8 mouse cellular contexts compared by ENCODE assay signal in the genomic region with DNA sequence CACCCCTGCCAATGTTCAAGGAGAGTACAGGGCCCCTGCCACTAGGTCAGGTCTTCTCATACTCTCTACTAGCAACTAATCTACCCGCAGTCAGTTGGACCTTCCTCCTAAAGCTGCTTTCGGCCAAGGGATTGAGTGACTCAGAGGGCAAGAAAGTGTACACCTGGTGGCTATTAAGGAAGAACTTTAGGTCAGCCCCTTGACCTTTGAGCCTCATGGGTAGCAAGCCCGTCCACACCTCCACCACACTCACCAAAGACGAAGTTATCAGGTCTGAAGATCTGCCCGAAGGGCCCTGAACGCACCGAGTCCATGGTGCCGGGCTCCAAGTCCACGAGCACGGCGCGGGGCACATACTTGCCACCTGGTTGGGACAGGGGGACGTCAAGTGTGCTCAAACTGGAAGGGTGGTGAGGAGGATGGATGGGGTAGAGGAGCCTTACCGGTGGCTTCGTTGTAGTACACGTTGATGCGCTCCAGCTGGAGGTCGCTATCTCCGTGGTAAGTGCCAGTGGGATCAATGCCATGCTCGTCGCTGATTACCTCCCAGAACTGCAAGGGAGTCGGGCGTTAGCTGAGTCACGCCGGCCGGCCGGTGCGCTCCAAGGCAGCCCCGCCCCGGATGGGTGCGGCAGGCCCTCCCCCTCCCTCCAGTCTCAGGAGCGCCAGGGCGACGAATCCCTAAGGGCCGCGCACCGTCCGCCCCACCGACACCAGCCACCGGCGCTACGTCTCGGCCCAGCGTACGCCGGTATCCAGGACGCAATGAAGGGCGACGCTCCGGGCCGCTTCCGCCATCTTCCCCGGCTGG. TPM values are rescaled to one million over a fixed set of nuclear protein-coding genes. Genes with fewer than 3 reads are reported as not detected.
A peak's percentile ranks its signal among the peaks of the same experiment; 100 is the strongest.
DNase-seq lines count a peak whose midpoint lies in the region; ATAC-seq and TF ChIP-seq lines count a peak whose summit lies in the region.
"Had no signal": no experiment of that assay in that cellular context is flagged by ENCODE, and none has a peak within 500 bp of the region (broad histone marks: within the 10 kb centered on the region; RNA-seq: fewer than 3 reads in every experiment).

No protein-coding gene starts in this region.

- no peaks in the 10 kb centered on the region for H3K36me3 ChIP-seq in intestine, embryonic 15.5 days
- H3K36me3 ChIP-seq in limb, embryonic 14.5 days (ENCODE audit: control insufficient read depth, insufficient read depth, low read length), result peaks cover 9% of the 10 kb centered on the region; the same call in 1 of the 2 replicates
- H3K36me3 ChIP-seq in midbrain, embryonic 14.5 days (ENCODE audit: control insufficient read depth, insufficient read depth, low read length), result peaks cover 6% of the 10 kb centered on the region

- no peaks in the 10 kb centered on the region for H3K27me3 ChIP-seq in intestine, embryonic 15.5 days (replicated peaks)
- H3K27me3 ChIP-seq in limb, embryonic 14.5 days (ENCODE audit: control insufficient read depth, insufficient read depth, low read length), result no peaks in the 10 kb centered on the region
- no peaks in the 10 kb centered on the region for H3K27me3 ChIP-seq in midbrain, embryonic 14.5 days (ENCODE audit: control insufficient read depth, insufficient read depth, low read length)

- peaks cover 4% of the 10 kb centered on the region; the same call in 1 of the 2 replicates for H3K4me1 ChIP-seq in cortical plate, adult 2 months (ENCODE audit: control insufficient read depth, insufficient read depth, low read length)
- peaks cover 12% of the 10 kb centered on the region for H3K4me1 ChIP-seq in intestine, embryonic 15.5 days (replicated peaks)
- peaks cover 11% of the 10 kb centered on the region for H3K4me1 ChIP-seq in limb, embryonic 14.5 days (ENCODE audit: control insufficient read depth, insufficient read depth, low read length)
- H3K4me1 ChIP-seq in midbrain, embryonic 14.5 days (ENCODE audit: control insufficient read depth, insufficient read depth, low read length), result peaks cover 15% of the 10 kb centered on the region

- H3K4me3 ChIP-seq in cortical plate, adult 2 months (ENCODE audit: insufficient read depth, low read length), result peak overlapping the region; percentile 56
- peak overlapping the region; percentile 96 for H3K4me3 ChIP-seq in intestine, embryonic 15.5 days (replicated peaks)
- peak overlapping the region; percentile 86 for H3K4me3 ChIP-seq in limb, embryonic 14.5 days (replicated peaks; ENCODE audit: low read length)
- peak overlapping the region; percentile 84 for H3K4me3 ChIP-seq in midbrain, embryonic 14.5 days (replicated peaks; ENCODE audit: low read depth, low read length)

- peak overlapping the region; percentile 91 for H3K9ac ChIP-seq in intestine, embryonic 15.5 days
- peak overlapping the region; percentile 76 for H3K9ac ChIP-seq in limb, embryonic 14.5 days (ENCODE audit: low read depth, low read length, severe bottlenecking)
- H3K9ac ChIP-seq in midbrain, embryonic 14.5 days (replicated peaks; ENCODE audit: low read length), result peak overlapping the region; percentile 80

- 2% methylated on average over 53 of the region's 53 CpGs for WGBS in intestine, embryonic 15.5 days
- 4% methylated on average over 35 of the region's 53 CpGs for WGBS in limb, embryonic 14.5 days
- WGBS in midbrain, embryonic 14.5 days, result 2% methylated on average over 52 of the region's 53 CpGs

- peak; percentile 73 for ATAC-seq in intestine, embryonic 15.5 days
- ATAC-seq in limb, embryonic 14.5 days (ENCODE audit: low FRiP score, low read depth), result 0 out of 2 replicates have a peak, but pooled peaks have one; percentile 4
- ATAC-seq in midbrain, embryonic 14.5 days (ENCODE audit: low FRiP score, low TSS enrichment), result peak; percentile 22

- H3K27ac ChIP-seq in cortical plate, adult 2 months (ENCODE audit: insufficient read depth, low read length), result peak overlapping the region; percentile 82
- H3K27ac ChIP-seq in intestine, embryonic 15.5 days, result peak overlapping the region; percentile 98
- peak overlapping the region; percentile 79 for H3K27ac ChIP-seq in limb, embryonic 14.5 days (replicated peaks; ENCODE audit: low read depth, low read length)
- H3K27ac ChIP-seq in midbrain, embryonic 14.5 days (replicated peaks; ENCODE audit: low read depth, low read length), result peak overlapping the region; percentile 89

- TF ChIP-seq CTCF in cortical plate, adult 2 months (IDR thresholded peaks at IDR 0.05; ENCODE audit: extremely low read depth, insufficient read depth, low read length), result no peak

- H3K9me3 ChIP-seq in intestine, embryonic 15.5 days, result no peaks in the 10 kb centered on the region
- H3K9me3 ChIP-seq in limb, embryonic 14.5 days (ENCODE audit: control insufficient read depth, low read length), result no peaks in the 10 kb centered on the region
- no peaks in the 10 kb centered on the region for H3K9me3 ChIP-seq in midbrain, embryonic 14.5 days (ENCODE audit: control insufficient read depth, low read length)

- peak; percentile 67 for DNase-seq in adipocyte (ENCODE audit: low spot score)
- peak; percentile 63 to 74 for DNase-seq in gastrocnemius, postnatal 4 days (ENCODE audit: low spot score in 2 of 2)
- DNase-seq in limb, embryonic 14.5 days (ENCODE audit: low spot score), result peak; percentile 54
- DNase-seq in midbrain, embryonic 14.5 days, result no peak
- peak; percentile 93 to 95 for DNase-seq in spleen, postnatal 4 days (ENCODE audit: low spot score in 2 of 2)

- no peak for TF ChIP-seq POLR2A in cortical plate, adult 2 months (IDR thresholded peaks at IDR 0.05; ENCODE audit: extremely low read depth, insufficient read depth, low read length)
- no peak for TF ChIP-seq POLR2A in limb, embryonic 14.5 days (IDR thresholded peaks at IDR 0.05; ENCODE audit: borderline replicate concordance, extremely low read depth, insufficient read depth, insufficient read length)

- peak overlapping the region; percentile 79 for H3K4me2 ChIP-seq in intestine, embryonic 15.5 days (replicated peaks)
- peak overlapping the region; percentile 57 for H3K4me2 ChIP-seq in limb, embryonic 14.5 days (replicated peaks; ENCODE audit: low read depth, low read length, severe bottlenecking)
- peak overlapping the region; percentile 90 for H3K4me2 ChIP-seq in midbrain, embryonic 14.5 days (ENCODE audit: low read length)

RNA-seq across cellular contexts. Expression of a gene that starts 0.6 kb away (rescaled TPM):
- 527 and 537 TPM in 2 replicates for polyA plus RNA-seq in cortical plate, adult 2 months (2012; rRNA removed)
- total RNA-seq in gastrocnemius, postnatal 4 days (2021), result 100 to 1,000 TPM; 360 to 390 TPM
- polyA plus RNA-seq in intestine, embryonic 15.5 days (2015; fragmentation: Nextera tagmentation; extraction: Ambion mirVana), result 600 and 657 TPM in 2 replicates
- 501 and 550 TPM in 2 replicates for polyA plus RNA-seq in limb, embryonic 14.5 days (2012; rRNA removed)
- 404 and 419 TPM in 2 replicates for polyA plus RNA-seq in limb, embryonic 14.5 days (2014; fragmentation: Nextera tagmentation; extraction: Ambion mirVana)
- 319 and 339 TPM in 2 replicates for polyA plus RNA-seq in midbrain, embryonic 14.5 days (2014; fragmentation: Nextera tagmentation; extraction: Ambion mirVana)

RNA-seq across cellular contexts. Expression of a gene that starts 5.3 kb away (rescaled TPM):
- 0.19 and 0.21 TPM in 2 replicates for polyA plus RNA-seq in cortical plate, adult 2 months (2012; rRNA removed)
- total RNA-seq in gastrocnemius, postnatal 4 days (2021), result under 1 TPM in 1 of 2 experiments, not detected in 1; 0.25 TPM
- polyA plus RNA-seq in intestine, embryonic 15.5 days (2015; fragmentation: Nextera tagmentation; extraction: Ambion mirVana), result not detected in 2 replicates
- not detected in 2 replicates for polyA plus RNA-seq in limb, embryonic 14.5 days (2012; rRNA removed)
- 0.17 TPM in 1 of 2 replicates, not detected in the other for polyA plus RNA-seq in limb, embryonic 14.5 days (2014; fragmentation: Nextera tagmentation; extraction: Ambion mirVana)
- not detected in 2 replicates for polyA plus RNA-seq in midbrain, embryonic 14.5 days (2014; fragmentation: Nextera tagmentation; extraction: Ambion mirVana)

RNA-seq across cellular contexts. Expression of a gene that starts 9.4 kb away (rescaled TPM):
- polyA plus RNA-seq in cortical plate, adult 2 months (2012; rRNA removed), result 0.11 TPM in 1 of 2 replicates, not detected in the other
- total RNA-seq in gastrocnemius, postnatal 4 days (2021), result not detected
- polyA plus RNA-seq in intestine, embryonic 15.5 days (2015; fragmentation: Nextera tagmentation; extraction: Ambion mirVana), result not detected in 2 replicates
- polyA plus RNA-seq in limb, embryonic 14.5 days (2012; rRNA removed), result not detected in 2 replicates
- polyA plus RNA-seq in limb, embryonic 14.5 days (2014; fragmentation: Nextera tagmentation; extraction: Ambion mirVana), result not detected in 2 replicates
- polyA plus RNA-seq in midbrain, embryonic 14.5 days (2014; fragmentation: Nextera tagmentation; extraction: Ambion mirVana), result 0.16 TPM in 1 of 2 replicates, not detected in the other

RNA-seq across cellular contexts. Expression of a gene that starts 10.3 kb away (rescaled TPM):
- polyA plus RNA-seq in cortical plate, adult 2 months (2012; rRNA removed), result 0.26 and 0.44 TPM in 2 replicates
- total RNA-seq in gastrocnemius, postnatal 4 days (2021), result not detected
- polyA plus RNA-seq in intestine, embryonic 15.5 days (2015; fragmentation: Nextera tagmentation; extraction: Ambion mirVana), result 5.0 and 5.6 TPM in 2 replicates
- polyA plus RNA-seq in limb, embryonic 14.5 days (2012; rRNA removed), result 0.19 TPM in 1 of 2 replicates, not detected in the other
- polyA plus RNA-seq in limb, embryonic 14.5 days (2014; fragmentation: Nextera tagmentation; extraction: Ambion mirVana), result not detected in 2 replicates
- not detected in 2 replicates for polyA plus RNA-seq in midbrain, embryonic 14.5 days (2014; fragmentation: Nextera tagmentation; extraction: Ambion mirVana)
- total RNA-seq: layer of hippocampus, adult 18-20 months had no signal

RNA-seq across cellular contexts. Expression of a gene that starts 12.6 kb away (rescaled TPM):
- 52.0 and 57.5 TPM in 2 replicates for polyA plus RNA-seq in cortical plate, adult 2 months (2012; rRNA removed)
- 10 to 100 TPM; 43.4 to 47.7 TPM for total RNA-seq in gastrocnemius, postnatal 4 days (2021)
- 94.8 and 106 TPM in 2 replicates for polyA plus RNA-seq in intestine, embryonic 15.5 days (2015; fragmentation: Nextera tagmentation; extraction: Ambion mirVana)
- polyA plus RNA-seq in limb, embryonic 14.5 days (2012; rRNA removed), result 84.4 and 98.3 TPM in 2 replicates
- 88.4 and 106 TPM in 2 replicates for polyA plus RNA-seq in limb, embryonic 14.5 days (2014; fragmentation: Nextera tagmentation; extraction: Ambion mirVana)
- polyA plus RNA-seq in midbrain, embryonic 14.5 days (2014; fragmentation: Nextera tagmentation; extraction: Ambion mirVana), result 82.6 and 98.7 TPM in 2 replicates

Comparison
In these comparisons a context has a peak if more than half of its experiments do, and no peak if none do; other contexts are left out.
1. ATAC-seq: peak in every context shown above with its lines; median percentile 73 in intestine, embryonic 15.5 days; 22 in midbrain, embryonic 14.5 days; 4 in limb, embryonic 14.5 days.